Mouse (Mus musculus) heart, postnatal 0 days (tissue): Measurements from ENCODE around the gene Iah1.

Experiments used
- CTCF ChIP-seq: IDR thresholded peaks from 2 replicates; pipeline ENCODE4 v1.5.1; 2016; ENCODE audit warnings: antibody characterized with exemption, control low read depth, low read depth
- EP300 ChIP-seq: IDR thresholded peaks from 2 replicates; pipeline ENCODE4 v1.6.1; 2016; ENCODE audit warnings: antibody characterized with exemption, low read depth

GRCm38 (mm10) chr12:21274446-21274845 lies 41.7 kb upstream of the Iah1 start:
- TF ChIP-seq CTCF (no peak), EP300 (no peak)
